Mouse (Mus musculus): ENCODE measurements around the gene Alg2.

The Alg2 gene

DNA sequence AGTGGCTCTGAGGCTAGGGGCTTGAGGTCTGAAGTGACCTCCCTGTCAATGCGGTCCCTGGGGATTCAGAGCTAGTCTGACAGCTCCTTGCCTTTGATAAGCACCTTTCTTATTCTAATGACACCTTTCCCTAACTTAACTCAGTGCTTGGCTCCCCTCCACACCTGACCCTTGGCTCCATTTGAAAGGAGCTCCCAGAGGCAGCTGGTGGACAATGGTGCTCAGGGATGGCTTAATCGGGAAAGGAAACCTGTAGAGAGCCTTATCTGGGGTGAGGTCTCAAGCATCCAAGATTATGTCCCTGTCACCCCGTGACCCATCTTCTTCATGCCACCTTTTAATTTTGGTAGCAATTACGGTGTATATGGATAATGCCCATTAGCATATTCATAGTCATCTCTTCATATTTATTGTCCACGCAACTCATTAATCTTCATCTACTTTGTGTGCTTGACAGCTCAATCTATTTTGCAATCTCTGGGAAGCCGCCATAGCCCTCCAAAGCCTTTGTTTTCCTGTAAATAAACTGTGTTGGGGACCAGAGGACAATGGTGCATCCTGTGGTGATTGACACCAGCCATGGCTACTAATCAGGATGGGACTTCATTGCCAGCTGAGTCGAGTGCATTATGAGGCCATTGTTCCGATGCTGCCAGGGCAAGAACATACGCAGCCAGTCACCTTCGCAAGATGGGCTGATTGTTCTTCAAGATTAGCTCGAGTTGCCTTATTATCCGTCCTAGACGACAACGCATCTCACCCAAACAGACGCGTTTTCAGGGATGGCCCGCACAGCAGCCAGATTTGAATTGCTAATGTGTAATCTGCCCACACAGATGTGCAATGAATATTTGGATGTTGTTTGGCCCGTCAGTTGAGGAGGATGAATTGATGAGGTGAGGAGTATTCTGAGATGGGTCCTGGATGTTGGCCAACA lies 24.3 kb downstream of the Alg2 start:
- peak in 1 of 2 experiments; percentile 20 for DNase-seq (ENCODE audit: low spot score in 2 of 2)

- no peak for DNase-seq (ENCODE audit: low spot score in 2 of 2)
Measured at GRCm38 (mm10) chr4:47449116-47449515, 25.0 kb downstream of the Alg2 start.

DNA sequence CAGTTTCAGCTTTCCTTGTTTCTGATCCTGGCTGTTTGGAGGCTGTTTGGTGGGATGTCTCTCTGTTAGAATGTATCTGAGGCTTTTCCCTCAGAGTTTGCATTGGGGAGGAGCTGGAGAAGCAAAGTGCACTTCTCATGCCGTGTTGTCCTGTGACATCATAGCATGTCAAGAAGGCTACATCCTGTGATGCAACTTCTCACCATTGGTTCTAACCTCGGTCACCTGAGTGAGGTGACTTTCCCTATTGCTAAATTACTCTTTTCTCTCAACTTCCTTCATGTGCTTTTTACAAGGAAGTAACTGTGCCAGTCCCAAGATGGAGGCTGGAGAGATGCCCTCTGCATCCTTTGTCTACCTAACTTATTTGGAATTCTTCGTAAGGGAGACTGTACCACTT lies 25.6 kb downstream of the Alg2 start:
- DNase-seq (ENCODE audit: low spot score in 2 of 2) = no peak

DNA sequence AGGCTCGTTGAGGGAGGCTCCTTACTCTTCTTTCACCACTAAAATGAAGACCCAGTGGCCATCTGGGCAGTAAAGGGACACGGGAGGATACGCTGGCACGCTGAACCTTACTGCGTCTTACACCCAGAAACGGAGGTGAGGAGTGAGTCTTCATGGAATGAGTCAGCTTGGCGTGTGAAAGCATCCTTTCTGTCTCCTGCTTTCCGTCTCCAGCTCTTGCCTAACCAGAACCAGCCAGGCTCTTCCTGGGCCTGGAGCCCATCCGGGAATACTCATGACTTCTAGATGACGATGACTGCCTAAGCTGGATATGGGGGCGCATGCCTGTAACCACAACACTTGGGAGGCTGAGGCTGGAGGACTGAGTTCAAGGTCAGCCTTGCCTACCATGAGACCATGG lies 33.2 kb downstream of the Alg2 start:
- no peak for DNase-seq (ENCODE audit: low spot score in 2 of 2)

- no peak for DNase-seq (ENCODE audit: low spot score in 2 of 2)
Measured at GRCm38 (mm10) chr4:47438956-47439355, 35.2 kb downstream of the Alg2 start.

GRCm38 (mm10) chr4:47437365-47438340 lies 36.5 kb downstream of the Alg2 start:
- peak; percentile 93 to 94 for DNase-seq (ENCODE audit: low spot score in 2 of 2)

DNA sequence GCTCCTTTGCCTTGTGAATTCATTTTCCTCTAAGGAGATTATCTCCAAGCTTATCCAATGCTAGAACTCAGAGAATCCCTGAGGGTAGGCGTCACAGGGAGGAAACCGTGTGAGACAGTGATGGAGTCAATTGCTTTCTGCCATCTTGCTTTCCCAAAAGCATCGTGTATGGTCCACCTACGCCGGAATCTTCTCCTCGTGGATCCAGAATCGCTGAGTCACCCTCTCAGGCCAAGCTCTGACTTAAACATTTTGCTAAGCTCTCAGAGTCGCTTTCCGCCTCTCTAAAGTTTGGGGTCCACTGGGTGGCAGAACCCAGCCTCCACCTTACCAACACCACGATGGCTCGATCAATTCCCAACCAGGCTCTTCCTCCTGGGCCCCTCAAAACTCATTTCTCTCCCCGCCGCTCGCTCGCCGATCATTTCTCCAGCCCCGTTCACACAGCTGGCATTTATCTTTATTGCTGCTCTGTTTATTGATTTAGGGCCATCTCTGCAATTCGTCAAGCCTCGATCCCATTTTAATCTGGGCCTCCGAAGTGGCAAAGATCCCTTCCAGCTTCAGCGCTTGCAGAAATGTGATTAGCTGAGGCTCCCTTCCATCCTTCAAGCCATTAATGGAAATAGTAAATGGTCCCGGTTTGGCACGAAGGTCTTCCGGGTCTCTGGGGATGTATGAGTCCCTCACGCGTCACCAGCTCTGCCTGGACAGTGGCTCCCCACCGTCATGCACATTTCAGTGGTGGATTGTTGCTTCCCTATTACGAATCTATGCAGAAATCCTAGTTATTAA lies 38.4 kb downstream of the Alg2 start:
- DNase-seq (ENCODE audit: low spot score in 2 of 2) = peak in 1 of 2 experiments; percentile 19

GRCm38 (mm10) chr4:47435131-47435530 lies 39.0 kb downstream of the Alg2 start:
- DNase-seq (ENCODE audit: low spot score in 2 of 2) = no peak

DNA sequence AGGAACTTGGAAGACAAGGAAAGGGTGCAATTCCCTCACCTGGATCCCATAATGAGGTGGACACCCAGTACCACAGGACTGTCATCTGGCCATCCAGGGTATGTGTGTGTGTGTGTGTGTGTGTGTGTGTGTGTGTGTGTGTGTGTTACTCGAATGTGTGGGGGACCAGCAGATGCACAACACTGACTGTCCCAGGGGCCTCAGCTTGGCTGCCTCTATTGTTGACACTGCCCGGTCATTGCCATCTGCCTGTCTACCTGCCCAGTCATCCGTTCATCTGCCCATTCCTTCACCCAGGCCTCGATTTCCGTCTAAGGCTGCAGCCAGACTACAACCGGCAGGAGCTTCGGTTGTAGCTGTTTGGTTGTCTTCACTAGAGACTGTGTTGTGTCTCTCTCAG lies 41.4 kb downstream of the Alg2 start:
- DNase-seq (ENCODE audit: low spot score in 2 of 2) = no peak

DNA sequence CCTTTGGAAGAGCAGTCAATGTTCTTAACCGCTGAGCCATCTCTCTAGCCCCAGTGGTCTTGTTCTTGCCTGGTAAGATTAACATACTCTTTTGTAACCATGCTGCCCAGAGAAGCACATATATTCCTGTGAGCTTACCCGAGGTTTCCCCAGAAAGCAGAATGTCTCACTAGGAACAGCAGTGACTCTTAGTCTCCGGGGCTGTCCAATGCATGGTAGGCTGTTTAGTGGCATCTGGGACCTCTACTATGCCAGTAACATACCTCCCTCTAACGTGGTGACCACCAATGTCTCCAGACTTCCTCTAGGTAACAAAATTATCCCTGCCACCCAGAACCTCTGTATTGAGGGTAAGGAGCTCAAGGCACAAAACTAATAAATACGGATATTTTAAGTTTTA lies 43.1 kb downstream of the Alg2 start:
- DNase-seq (ENCODE audit: low spot score in 2 of 2) = no peak

DNA sequence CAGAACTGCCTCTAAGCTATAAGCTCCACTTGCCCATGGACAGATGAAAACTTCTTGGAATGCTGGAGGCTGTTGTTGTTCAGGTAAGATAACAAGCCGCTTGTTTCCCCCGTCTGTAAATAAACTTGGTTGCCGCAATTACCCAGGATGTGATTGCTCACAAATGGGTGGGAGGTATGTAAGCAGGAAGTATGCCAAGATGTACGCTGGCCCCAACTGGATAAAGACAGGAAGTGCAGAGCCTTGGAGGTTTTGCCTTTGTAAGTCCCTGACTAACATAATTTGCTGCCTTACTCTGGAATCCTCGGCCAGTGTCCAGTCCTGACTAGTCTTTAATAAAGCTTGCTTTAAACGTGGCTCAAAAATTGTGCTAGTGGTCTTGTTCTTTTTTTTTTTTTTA lies 43.6 kb downstream of the Alg2 start:
- no peak for DNase-seq (ENCODE audit: low spot score in 2 of 2)

DNA sequence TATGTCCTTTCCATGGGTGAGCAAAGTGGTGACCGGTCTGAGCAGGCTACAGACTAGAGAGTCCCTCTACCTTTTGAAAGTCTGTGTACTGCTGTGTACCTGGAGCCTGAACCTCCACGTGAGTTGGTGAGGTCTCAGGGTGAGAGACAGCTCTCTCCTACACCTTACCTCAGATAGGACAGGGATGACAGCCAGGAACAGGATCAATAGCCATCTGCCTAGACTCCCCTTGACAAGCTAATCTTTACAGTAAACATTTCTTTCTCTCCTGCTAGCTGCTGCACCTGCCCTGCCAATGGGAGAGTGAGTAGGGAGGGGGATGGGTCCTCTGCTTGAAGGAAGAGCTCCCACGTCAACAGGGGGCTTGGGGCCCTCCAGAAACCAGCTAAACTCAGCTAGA lies 46.5 kb downstream of the Alg2 start:
- no peak for DNase-seq (ENCODE audit: low spot score in 2 of 2)

DNA sequence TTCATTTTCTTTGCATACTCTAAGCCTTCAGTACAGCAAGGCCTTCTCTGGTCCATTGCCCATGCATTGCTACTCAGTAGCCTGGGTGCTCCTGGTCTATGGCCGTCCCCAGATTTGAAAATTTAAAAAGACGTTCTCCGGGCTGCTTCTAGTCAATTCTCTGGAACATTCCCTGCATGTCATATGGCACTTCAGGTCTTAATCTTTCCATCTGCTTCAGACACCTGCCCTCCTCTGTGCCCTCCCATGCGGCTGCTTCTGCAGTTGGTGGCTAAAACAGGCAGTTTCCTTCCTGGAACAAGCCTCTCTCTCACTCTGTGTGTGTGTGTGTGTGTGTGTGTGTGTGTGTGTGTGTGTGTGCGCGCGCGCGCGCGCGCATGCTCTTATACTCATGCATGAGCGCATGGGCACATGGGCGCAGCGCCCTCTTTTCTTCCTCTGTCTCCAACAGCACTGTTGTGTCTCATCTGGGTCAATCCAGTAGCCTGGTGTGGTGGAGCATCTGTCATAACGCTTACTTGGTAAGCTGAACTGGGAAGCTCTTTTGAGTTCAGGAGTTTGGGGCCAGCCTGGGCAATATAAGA lies 48.8 kb downstream of the Alg2 start:
- no peak for DNase-seq (ENCODE audit: low spot score in 2 of 2)

GRCm38 (mm10) chr4:47424376-47424775 lies 49.8 kb downstream of the Alg2 start:
- DNase-seq (ENCODE audit: low spot score in 2 of 2) = no peak

DNA sequence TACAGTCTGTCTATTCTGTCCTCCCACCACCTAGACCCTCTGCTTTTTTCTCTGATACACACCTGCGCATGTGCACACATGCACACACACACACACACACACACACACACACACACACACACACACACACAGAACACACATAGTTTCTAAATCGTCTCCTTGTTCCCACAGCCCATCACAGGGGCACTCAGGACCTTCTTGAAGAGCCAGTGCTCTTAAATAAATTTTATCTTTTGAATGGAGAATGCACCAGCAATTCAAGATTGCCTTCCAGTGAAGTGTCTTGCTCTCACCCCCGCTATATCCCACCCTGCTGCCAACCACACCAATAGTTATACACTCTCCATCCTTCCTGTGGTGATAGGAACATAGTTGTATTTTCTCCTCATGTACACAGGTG lies 51.2 kb downstream of the Alg2 start:
- no peak for DNase-seq (ENCODE audit: low spot score in 2 of 2)

DNA sequence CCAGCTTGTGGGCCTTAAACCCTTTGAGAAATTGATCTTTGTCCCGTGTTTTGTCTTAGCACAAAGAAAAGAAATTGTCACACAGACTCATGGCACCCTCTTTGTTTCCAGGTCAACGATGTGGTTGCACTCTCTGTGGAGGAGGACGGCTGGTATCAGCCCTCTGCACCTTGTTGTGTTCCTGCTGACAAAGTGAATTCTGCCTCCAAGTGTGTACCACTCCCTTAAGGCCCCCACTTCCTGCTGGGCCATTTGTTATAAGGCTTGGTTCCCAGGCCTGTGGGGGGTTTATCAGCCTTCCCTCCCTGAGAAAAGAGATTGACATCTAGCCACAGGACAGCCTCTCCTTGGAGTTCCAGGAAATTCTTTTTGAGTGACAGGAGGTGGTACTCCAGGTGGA lies 51.9 kb downstream of the Alg2 start:
- DNase-seq (ENCODE audit: low spot score in 2 of 2) = no peak

DNA sequence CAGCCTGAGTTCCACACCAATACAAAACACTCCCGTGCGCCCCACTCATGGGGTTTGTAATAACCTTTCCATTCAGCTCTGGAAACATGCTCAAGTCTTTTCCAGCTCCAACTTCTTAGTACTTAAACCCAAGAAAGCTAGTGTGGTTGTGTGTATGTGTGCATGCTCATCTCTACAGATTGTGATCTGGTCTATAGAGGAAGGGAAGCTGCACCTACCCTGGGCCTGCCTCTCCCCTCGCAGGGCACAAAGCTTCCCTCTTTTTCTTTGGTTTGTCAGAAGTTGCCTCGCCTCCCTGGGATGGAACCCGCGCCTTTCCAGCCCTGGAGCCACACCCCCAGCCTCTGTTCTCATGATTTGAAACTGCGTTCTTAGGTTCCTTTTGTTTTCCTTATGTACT lies 53.9 kb downstream of the Alg2 start:
- DNase-seq (ENCODE audit: low spot score in 2 of 2) = no peak

DNA sequence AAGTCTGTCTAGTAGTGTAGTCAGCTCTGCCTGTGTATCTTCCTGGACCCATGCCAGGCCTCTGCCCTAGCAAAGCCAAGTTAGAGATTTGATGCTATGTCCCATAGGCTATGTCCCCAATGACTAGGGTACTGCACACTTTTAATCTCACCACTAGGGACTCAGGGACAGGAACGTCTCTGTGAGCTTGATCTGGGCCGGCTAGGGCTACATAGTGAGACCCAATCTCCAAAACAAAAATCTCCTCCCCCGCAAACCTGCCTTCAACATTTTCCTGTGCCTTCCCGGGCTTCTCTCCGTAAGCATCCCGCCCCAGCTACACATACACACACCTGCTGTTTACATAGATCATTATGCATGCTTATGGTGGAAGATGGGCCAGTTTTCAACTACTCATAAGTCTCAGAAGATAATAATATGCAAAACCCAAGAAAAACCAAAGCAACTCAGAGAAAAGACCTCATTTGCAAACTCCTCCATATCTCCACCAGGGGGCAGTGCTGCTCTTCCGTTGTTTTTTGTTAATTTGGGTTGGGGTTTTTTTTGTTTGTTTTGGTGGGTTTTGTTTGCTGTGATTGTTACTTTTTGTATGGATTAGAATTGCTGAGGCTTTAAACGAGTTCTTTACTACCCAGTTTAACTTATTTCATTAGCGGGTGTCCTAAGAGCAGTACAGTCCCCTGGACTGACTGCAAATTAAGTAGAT lies 54.7 kb downstream of the Alg2 start:
- DNase-seq (ENCODE audit: low spot score in 2 of 2) = peak in 1 of 2 experiments; percentile 43

DNA sequence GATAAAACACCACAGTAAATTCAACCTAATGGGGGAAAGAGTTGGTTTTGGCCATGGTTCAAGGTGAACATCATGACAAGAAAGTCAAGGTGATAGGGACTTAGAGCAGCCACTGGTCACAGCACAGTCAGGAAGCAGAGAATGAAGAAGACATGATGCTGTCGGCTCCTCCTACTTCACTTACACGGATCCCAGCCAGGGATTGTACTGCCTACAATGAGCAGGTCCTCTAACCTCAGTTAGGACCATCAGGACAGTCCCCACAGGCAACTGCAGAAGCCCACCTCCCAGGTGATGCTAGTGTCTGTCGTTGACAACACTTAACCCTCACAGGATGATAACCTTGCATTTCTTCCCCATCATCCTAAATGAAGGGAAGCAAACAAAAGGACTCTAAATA lies 56.3 kb downstream of the Alg2 start:
- no peak for DNase-seq (ENCODE audit: low spot score in 2 of 2)
